Mouse (Mus musculus): ENCODE results near the gene Creb3l1.

Gene Creb3l1

GRCm38 (mm10) chr2:92024274-92024672 is at the start of gene Creb3l1:
Gene Creb3l1 (minus strand): TSS chr2:92024502.
- in situ Hi-C loops (cut with MboI, MseI): no loop called here

DNA sequence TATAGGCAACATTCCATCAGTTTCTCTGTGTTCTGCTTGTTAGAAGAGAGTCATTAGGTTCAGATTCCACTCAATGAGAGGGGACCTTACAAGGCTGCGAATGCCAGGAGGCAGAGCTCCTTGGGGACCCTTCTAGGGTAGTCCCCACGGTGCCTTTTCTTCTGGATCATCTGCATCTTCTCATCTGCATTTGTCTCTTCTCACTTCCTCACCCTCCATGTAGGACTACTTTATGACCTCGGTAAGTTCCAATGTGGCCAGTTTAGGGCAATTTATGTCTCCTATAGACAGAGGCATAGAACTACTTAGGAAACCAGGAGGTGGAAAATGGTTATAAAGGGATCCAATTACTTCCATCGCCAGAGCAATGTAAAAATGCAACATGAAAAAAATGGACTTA is 46.8 kb upstream of the Creb3l1 start:
- in situ Hi-C loops (cut with MboI, MseI): loop anchor here in 1 of 2 experiments (25.0 kb wide), 1 partner anchor 1366 kb away; no protein-coding TSS in a partner anchor

DNA sequence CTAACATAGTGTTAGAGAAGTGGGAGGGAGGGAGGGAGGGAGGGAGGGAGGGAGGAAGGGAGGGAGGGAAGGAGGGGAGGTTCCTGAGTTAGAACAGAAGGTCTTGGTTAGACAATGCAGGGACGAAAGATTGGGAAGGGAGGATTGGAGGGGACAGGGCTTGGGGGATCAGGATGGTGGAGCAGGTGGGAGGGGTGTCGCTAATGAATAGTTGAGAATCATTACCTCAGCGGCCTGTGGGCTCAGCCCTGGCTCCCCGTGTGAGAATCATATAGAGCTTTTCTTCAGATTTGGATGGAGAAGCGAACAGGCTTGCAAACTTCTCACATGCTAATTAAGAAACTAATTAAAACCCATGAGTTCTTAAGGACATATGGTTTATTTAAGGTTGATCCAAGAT is 45.3 kb upstream of the Creb3l1 start:
- in situ Hi-C loops (cut with MboI, MseI): loop anchor here in 1 of 2 experiments (25.0 kb wide), 1 partner anchor 1368 kb away; no protein-coding TSS in a partner anchor

DNA sequence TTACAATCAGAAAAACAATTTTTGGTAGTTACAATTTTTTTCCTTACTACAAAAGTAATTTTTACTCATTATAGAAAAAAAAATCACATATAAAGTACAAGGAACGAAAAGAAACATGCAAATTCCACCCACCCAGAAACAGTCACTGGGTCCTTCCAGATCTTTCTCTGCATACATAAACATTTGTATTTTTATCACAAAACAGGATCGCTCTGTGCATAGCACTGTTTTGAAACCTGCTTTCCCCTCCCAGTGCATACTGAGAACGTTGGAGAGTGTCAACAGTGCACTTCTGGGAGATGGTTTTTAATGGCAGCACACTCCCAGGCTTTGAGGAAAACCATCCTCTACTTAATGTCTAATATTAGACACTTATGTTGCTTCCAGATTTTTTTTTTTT is 43.3 kb upstream of the Creb3l1 start:
- in situ Hi-C loops (cut with MboI, MseI): loop anchor here in 1 of 2 experiments (25.0 kb wide), 1 partner anchor 1370 kb away; no protein-coding TSS in a partner anchor

GRCm38 (mm10) chr2:92066899-92067298 is 42.6 kb upstream of the Creb3l1 start:
- in situ Hi-C loops (cut with MboI, MseI): loop anchor here in 1 of 2 experiments (25.0 kb wide), 1 partner anchor 1370 kb away; no protein-coding TSS in a partner anchor

GRCm38 (mm10) chr2:92065938-92066337 is 41.6 kb upstream of the Creb3l1 start:
- in situ Hi-C loops (cut with MboI, MseI): loop anchor here in 1 of 2 experiments (25.0 kb wide), 1 partner anchor 1371 kb away; no protein-coding TSS in a partner anchor

DNA sequence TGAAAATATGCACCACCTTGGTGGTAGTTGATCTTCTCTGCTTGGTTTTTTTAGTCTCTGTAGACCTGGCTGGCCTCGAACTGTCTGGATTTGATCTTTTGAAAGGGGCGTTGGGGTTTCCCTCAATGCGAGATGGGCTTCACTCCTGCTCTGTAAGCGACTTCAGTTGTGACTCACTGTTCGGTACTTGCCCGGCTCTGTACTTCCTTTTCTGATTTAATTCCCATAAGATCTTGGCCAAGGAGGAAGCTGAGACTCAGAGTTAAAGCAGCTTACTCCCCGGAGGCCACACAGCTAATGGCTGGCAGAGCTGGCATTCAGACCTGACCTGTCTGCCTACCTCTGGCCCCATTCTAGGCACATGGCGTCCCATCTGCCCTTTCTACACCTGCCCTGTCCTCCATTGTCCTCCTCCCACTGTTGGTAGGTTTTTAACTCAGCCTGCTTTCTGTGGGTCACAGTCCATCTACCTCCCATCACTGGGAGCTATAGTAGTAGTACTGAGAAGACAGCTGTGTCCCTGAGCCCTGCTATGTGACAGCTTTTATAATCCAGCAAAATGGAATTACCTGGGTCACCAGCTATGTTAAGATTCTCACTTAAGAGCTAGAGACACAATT is 41.1 kb upstream of the Creb3l1 start:
- in situ Hi-C loops (cut with MboI, MseI): loop anchor here in 1 of 2 experiments (25.0 kb wide), 1 partner anchor 1372 kb away; no protein-coding TSS in a partner anchor

- in situ Hi-C loops (cut with MboI, MseI): loop anchor here in 1 of 2 experiments (25.0 kb wide), 1 partner anchor 1374 kb away; no protein-coding TSS in a partner anchor
Measured at GRCm38 (mm10) chr2:92063106-92063505, 38.8 kb upstream of the Creb3l1 start.

DNA sequence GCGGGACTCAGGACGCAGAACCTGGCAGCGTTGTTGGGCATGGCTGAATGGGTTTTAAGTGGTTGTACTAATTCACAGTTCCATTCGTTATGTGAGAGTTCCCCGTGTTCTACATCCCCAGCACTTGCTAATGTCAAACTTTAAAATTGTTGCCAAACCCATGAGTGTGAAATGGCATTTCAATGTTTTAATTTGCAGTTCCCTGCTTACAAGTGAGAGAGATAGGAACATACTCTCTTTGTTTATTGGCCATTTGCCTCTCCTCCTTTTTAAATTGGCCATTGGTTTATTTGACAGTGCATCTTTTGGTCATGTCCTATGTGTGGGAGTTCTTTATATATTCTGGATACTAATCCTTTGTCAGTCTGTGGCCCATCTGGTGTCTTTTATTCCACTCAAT is 37.0 kb upstream of the Creb3l1 start:
- in situ Hi-C loops (cut with MboI, MseI): loop anchor here in 1 of 2 experiments (25.0 kb wide), 1 partner anchor 1376 kb away; no protein-coding TSS in a partner anchor

- in situ Hi-C loops (cut with MboI, MseI): loop anchor here in 1 of 2 experiments (25.0 kb wide), 1 partner anchor 1377 kb away; no protein-coding TSS in a partner anchor
Measured at GRCm38 (mm10) chr2:92060291-92060690, 36.0 kb upstream of the Creb3l1 start.

DNA sequence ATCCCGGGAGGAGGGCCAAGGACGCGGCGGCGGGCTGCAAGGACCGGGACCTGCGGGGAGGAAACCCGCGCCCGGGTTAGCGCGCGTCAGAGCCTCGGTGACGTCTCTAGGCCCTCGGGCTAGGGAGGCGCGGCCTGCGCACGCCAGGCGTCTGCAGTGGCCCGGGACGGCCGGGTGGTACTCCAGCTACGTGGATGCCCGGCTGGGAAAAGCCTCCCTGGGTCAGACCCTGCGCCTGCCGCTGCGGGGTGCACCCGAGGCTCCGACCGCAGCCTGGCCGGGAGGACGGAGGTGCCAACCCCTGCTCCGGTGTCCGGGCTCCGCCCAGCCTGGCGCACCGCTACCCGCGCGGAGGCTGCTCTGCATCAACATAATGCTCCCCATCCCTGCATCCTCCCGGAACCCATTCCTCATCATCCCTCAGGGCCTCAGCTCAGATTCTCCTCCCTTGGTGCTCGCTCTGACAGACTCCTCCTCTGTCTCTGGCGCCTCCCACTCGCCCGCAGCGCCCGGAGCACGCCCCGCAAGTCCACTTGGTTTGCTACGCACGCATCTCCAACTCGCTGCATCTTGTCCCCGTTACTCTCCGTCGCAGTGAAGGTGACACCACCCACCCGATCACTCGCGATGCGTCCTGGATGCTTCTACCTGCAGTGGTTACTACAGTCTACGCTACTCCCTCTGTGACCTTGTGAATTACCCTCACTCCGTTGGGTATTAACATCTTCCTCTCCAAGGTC is 35.3 kb upstream of the Creb3l1 start:
- in situ Hi-C loops (cut with MboI, MseI): loop anchor here (5.0 to 25.0 kb wide), 3 partner anchors 65 to 1378 kb away; no protein-coding TSS in a partner anchor

DNA sequence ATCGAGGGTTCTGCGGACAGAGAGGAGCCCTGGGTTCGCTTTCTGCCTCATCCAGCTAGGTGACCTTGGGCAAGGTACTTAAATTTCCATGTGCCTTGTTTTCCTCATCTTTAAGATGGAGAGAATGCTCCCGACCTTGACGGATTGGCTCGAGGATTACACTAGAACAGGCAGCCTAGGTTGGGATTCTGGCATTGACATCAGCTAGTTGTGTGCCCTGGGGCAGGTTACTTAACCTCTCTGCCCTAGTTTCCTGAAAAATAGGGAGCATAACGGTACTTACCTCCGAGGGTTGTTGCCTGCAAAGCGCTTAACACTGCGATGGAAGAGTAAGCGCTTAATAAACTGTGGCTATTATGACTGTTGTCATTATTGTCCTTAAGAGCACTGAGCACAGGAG is 34.6 kb upstream of the Creb3l1 start:
- in situ Hi-C loops (cut with MboI, MseI): loop anchor here (5.0 to 25.0 kb wide), 3 partner anchors 64 to 1378 kb away; no protein-coding TSS in a partner anchor

GRCm38 (mm10) chr2:92058469-92058868 is 34.2 kb upstream of the Creb3l1 start:
- in situ Hi-C loops (cut with MboI, MseI): loop anchor here (5.0 to 25.0 kb wide), 3 partner anchors 64 to 1379 kb away; no protein-coding TSS in a partner anchor

DNA sequence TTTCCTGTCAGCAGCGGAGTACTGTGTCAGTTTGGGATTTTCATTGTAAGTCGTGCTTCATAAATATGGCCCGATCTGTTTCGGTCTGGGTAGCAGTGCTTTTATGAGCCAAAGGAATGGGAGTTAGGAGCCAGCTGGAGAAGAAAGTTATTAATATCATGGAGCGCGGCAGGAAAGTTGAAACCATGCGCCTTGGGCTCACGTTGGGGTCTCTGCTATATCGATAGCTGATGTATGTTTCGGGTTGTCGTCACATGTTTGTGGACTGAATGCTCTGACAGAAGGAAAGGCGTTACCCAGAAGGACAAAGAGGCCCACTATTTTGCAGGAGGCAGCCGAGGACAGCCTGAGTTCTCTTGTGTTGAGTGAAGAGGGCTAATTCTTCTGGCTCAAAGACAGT is 32.5 kb upstream of the Creb3l1 start:
- in situ Hi-C loops (cut with MboI, MseI): loop anchor here (5.0 to 25.0 kb wide), 3 partner anchors 62 to 1381 kb away; no protein-coding TSS in a partner anchor

DNA sequence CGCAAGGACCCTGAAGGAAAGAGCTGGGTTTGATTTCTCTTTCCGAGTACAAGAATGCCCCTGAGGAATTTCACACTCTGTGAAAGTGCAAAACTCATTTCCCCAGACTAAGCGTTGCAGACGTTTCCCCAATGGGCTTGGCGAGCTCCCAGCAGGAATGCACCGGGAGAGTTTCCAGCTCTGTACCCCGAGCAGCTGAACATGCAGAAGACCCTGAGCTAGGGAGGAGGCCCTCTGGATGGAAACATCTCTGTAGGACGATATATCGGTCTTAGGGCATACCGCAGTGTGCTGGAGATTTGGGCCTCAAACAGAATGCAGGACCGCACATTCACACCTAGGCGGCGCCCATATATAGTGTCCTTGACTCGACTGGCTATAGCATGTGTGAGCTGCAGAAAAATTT is 31.5 kb upstream of the Creb3l1 start:
- in situ Hi-C loops (cut with MboI, MseI): loop anchor here (5.0 to 25.0 kb wide), 3 partner anchors 61 to 1381 kb away; no protein-coding TSS in a partner anchor

GRCm38 (mm10) chr2:92055101-92055813 is 31.0 kb upstream of the Creb3l1 start:
- in situ Hi-C loops (cut with MboI, MseI): loop anchor here (5.0 to 25.0 kb wide), 3 partner anchors 60 to 1382 kb away; no protein-coding TSS in a partner anchor

- in situ Hi-C loops (cut with MboI, MseI): loop anchor here in 1 of 2 experiments (10.0 to 25.0 kb wide), 2 partner anchors 58 to 1385 kb away; no protein-coding TSS in a partner anchor
Measured at GRCm38 (mm10) chr2:92052754-92053153, 28.5 kb upstream of the Creb3l1 start.

DNA sequence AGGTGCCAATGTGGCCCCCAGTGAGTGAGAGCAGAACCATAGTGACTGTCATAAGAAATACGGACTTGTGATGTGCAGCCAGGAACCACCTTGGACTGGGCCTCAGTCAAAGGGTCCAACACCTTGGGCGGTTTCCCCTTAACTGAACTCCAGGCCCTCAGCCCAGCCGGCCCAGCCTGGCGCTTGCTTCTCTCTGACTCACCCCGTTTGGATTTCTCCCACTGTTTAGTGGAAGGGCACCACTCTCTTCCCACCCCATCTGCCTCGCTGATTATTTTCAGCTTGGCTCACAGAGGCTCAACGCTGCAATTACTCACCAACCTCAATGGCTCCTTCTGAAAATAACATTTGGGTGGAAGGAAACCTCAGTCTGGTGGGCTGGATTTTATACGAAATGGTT is 27.9 kb upstream of the Creb3l1 start:
- in situ Hi-C loops (cut with MboI, MseI): loop anchor here in 1 of 2 experiments (10.0 to 25.0 kb wide), 2 partner anchors 57 to 1385 kb away; no protein-coding TSS in a partner anchor

DNA sequence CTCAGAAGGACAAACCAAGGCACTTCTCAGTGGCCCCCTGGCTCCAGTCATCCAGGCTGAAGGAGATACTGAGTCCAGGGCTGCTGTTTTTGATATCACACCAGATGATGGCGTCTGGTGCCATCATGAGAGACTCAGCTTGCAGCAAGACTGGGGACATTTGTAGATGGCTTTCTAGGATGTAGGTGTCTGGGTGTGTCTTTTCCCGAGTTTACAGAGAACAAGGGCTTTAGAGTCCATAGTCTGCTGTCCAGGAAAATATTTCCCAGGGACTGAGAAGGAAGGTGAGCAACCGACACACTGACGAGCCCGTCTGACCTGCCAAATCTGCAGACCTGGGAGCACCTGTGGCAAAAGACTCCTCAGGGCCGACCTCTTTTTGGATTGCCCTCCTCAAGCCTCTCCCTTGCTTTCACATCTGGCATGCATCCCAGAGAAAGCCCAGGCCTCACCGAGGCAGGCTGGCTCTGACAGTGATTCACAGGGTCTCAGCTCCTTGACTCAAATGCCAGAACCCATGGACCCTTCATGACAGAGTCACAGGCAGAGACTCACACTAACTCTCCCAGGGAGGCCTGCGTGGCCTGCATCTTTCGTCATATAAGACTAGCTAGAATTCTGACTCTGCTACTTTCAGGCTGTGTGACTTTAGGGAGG is 23.9 kb upstream of the Creb3l1 start:
- in situ Hi-C loops (cut with MboI, MseI): no loop called here

DNA sequence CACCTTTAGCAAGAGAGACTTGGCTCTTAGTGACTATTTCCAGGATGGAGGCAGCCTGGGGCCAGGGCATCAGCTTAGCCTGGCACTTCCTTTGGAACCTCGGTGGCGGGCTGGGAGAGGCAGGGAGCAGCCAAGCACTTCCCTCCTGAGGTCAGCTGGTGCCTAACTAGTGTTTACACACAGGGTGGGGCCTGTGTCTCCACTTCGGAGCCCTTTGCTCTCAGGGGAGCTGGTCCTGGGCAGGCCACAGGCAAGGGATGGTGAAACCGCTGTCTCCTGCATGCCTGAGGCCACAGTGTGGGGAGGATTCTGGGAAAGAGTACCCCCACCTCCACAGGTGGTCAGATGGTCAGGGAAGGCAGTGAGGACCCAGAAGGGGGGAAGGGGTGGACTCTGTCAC is 23.3 kb upstream of the Creb3l1 start:
- in situ Hi-C loops (cut with MboI, MseI): no loop called here

All from T-helper 17 cell (primary cell).